Mouse (Mus musculus) ovary, postnatal 10 days (tissue): ENCODE results near the gene 0610030E20Rik.

ENCODE experiments used
- DNase-seq: peaks from one replicate; pipeline ENCODE4 v3.0.0; 2022; ENCODE audit warnings: low spot score

Gene 0610030E20Rik

DNA sequence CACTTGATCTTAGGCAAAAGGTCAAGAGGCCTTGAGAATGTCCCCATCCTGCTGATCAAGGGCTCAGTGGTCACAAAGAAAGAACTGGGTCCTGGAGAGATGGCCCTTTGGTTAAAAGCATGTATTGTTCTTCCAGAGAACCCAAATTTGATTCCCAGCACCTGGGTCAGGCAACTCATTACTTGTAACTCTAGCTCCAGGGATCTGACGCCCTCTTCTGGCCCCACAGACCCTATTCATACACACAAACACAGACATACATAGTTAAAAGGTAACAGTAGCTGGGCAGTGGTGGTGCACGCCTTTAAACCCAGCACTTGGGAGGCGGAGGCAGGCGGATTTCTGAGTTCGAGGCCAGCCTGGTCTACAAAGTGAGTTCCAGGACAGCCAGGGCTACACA lies 45.2 kb downstream of the 0610030E20Rik start:
- DNase-seq, result no peak

DNA sequence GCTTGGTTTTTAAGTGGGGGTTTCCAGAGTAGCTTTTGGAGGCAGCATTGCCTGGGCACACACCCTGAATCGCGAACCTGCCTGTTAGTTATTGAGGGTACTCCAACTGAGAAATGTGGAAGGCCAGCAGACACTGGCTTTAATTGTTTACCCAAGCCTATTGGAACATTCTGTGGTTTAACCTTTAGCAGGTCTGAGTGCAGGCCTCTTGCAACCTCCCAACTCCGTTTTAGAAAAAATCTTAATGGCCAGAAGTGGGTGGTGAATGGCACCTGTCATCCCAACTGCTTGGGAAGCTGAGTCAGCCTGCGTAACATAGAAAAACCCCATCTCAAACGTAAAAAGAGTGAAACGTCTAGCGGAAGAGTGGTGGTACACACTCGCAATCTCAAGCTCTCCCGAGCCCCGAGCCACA lies 49.7 kb downstream of the 0610030E20Rik start:
- DNase-seq, result no peak

DNA sequence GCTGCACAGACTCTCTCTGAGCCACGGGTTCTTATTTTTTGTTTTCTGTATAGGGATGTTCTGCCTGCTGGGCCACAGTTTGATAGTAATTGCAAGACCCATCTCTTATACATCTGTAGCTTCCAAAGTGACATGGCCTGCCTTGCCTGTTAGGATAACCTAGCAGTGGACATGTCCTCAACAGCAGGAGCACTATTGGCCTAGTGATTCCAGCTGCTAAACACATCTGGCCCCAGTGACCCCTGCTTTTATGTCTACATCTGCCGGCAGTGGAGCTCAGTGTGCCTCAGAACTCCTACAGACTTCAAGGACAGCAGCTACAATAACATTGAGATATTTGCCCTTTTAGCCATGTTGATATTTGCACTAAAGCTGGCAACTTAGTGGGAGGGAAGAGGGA lies 52.9 kb downstream of the 0610030E20Rik start:
- no peak for DNase-seq

DNA sequence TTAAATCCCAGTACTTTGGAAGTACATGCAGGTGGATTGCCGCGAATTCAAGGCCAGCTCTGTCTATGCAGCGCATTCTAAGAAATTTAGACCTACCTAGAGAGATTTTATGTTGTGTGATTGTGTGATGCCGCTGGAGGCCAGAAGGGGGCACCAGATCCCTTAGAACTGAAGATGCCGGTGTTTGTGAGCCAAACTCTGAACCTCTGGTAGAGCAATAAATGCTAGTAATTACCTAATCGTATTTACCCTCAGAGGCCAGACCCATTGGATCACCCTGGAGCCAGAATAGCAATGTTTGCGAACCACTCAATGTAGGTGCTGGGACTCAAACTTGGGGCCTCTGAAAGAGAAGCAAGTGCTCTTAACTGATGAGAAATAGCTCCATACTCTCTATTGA lies 54.8 kb downstream of the 0610030E20Rik start:
- DNase-seq, result peak; percentile 56
